Mouse (Mus musculus): ENCODE results near the gene Rgs18. TPM values are rescaled to one million over a fixed set of nuclear protein-coding genes. Genes with fewer than 3 reads are reported as not detected.
A peak's percentile ranks its signal among the peaks of the same experiment; 100 is the strongest.

Rgs18 gene
- under 1 TPM in 1 of 2 experiments, not detected in 1; 0.25 TPM for total RNA-seq (2021)
- long read RNA-seq, experiment 1, partial matches to known transcripts = 0 of 1 reads
- long read RNA-seq, experiment 1, other reads (novel, unspliced or antisense) = 0 of 1 reads
- long read RNA-seq, experiment 2 = 0 reads

- DNase-seq (ENCODE audit: low spot score in 2 of 2) = no peak
These were observed at the start of gene Rgs18 for GRCm38 (mm10) chr1:144775331-144775730. Rgs18 (minus strand) TSS chr1:144775435.

- no peak for DNase-seq (ENCODE audit: low spot score in 2 of 2)
These were observed 841 bp downstream of the Rgs18 start for GRCm38 (mm10) chr1:144774394-144774793.

DNA sequence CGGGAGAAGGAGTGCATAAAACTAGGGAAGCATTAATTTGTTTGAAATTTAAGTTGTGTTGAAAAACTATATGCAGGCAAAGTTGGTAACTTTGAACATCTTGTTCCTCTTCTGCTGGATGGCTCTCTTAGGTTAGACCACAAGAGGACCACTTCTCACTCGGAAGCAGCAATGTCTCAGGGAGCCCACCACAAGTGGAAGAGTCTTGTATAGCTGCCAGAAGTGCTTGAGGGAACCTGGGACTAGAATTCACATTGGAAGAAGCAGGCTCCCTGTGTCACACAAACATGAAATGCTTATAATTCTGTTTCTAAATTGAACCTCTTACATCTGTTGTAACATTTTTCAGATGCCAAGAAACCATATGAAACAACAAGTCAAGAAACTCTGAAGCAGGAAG, 9.0 kb downstream of the Rgs18 start:
- no peak for DNase-seq (ENCODE audit: low spot score in 2 of 2)

DNA sequence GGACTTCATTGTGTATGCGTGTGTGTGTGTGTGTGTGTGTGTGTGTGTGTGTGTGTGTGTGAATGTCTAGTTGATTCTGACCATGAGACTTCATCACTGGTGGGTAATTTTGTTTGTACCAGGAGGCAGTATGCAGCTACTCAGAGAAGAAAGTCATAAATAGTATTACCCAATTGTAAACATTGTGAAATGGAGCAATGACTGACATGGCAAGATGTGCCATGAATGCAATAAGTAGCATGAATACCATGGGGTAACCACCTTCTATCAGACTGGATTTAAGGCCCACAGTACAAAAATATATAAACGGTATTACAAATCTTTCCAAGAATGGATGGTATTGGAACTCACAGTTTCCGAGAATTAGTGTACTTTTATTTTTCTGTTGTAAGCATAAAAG, 14.4 kb downstream of the Rgs18 start:
- no peak for DNase-seq (ENCODE audit: low spot score in 2 of 2)

DNA sequence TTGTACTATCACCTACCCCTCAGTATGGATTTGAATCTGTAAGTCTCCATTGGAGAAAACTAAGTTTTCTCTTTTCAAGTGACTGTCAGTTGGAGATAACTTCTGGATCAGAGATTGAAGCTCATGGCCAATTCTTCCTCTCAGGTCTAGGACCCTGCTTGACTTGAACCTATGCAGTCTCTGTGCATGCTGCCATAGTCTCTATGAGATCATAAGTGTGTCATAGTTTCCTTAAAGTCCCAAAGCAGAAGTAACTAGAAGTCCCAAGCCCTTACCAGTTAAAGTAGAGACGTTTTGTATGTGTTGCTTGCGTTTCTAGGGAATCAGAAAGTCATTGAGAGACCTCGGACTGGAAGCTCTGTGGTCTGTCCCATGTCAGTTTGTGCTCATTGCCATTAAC, 24.5 kb downstream of the Rgs18 start:
- DNase-seq (ENCODE audit: low spot score in 2 of 2) = no peak

- DNase-seq (ENCODE audit: low spot score in 2 of 2) = no peak
These were observed 29.1 kb downstream of the Rgs18 start for GRCm38 (mm10) chr1:144746182-144746581.

DNA sequence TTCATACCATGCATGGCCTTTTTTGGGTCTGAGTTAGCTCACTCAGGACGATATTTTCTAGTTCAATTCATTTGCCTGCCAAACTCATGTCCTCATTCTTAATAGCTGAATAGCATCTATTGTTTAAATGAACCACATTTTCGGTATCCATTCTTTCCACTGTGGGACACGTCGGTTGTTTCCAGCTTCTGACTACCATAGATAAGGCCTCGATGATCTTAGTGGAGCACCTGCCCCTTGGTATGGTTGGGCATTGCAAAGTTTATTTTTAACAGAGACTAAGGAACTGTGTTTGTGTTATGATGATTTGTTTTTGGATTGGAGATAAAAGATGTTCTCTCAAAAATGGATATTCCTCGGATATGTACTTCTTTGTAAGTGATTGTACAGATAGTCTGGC, 37.5 kb downstream of the Rgs18 start:
- no peak for DNase-seq (ENCODE audit: low spot score in 2 of 2)

DNA sequence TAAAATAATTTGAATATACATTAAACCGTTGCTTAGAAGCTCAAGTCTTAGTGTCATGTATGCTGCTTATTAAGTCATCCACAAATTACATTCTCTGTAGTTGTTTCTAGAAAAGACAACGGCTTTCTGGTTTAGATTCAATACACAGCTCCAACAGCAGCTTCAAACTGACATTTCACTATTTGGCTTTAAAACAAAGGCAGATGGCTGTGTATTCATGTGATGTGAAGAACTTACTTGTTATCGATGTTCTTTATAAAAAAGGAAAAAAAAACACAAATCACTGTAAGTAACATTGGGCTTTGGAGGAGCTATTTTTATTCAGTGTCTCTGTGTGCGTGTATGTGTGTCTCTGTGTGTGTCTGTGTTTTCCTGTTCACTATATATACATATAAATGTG, 54.5 kb downstream of the Rgs18 start:
- DNase-seq (ENCODE audit: low spot score in 2 of 2) = peak in 1 of 2 experiments; percentile 52

DNA sequence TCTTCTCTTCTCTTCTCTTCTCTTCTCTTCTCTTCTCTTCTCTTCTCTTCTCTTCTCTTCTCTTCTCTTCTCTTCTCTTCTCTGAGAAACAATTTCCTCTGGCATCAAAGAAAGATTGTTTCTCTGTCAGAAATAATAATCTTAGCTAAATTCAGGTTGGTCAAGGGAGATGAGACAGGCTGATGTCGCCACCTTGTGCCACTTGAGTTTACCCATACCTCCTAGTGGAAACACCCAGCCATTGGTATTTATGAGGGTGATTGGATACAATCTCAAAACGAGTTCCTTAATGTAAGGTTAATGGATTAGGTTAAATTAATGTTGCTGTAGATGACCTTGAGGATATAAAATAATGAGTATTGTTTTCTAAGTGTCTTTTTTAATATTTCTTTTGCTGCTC, 70.9 kb downstream of the Rgs18 start:
- no peak for DNase-seq (ENCODE audit: low spot score in 2 of 2)

Other genes starting within 250 kb of the Rgs18 start
- not detected for gene Rgs21, start 207.8 kb downstream of the Rgs18 start, total RNA-seq (2021)